Mouse (Mus musculus): ENCODE results near the gene Asic4. TPM values are rescaled to one million over a fixed set of nuclear protein-coding genes. Genes with fewer than 3 reads are reported as not detected.
A peak's percentile ranks its signal among the peaks of the same experiment; 100 is the strongest.

Gene Asic4
- polyA plus RNA-seq, 1 experiment from 2014 or later: 4.9 TPM

- Histone ChIP-seq H3K9ac (no peak overlapping the region), H3K4me3 (replicated peaks; ENCODE audit: low read length) (no peak overlapping the region), H3K27ac (no peak overlapping the region), H3K36me3 (replicated peaks; ENCODE audit: control insufficient read depth, insufficient read depth) (peaks cover 37% of the 10 kb centered on the region), H3K9me3 (ENCODE audit: control insufficient read depth, low read length) (no peaks in the 10 kb centered on the region), H3K4me2 (replicated peaks) (0 out of 2 replicates have a peak overlapping the region, but pooled peaks have one; percentile 3), H3K4me1 (replicated peaks; ENCODE audit: control insufficient read depth, insufficient read depth, low read length) (peaks cover 25% of the 10 kb centered on the region), H3K27me3 (ENCODE audit: control insufficient read depth, insufficient read depth, low read length) (0 out of 2 replicates have a peak, but pooled peaks cover 5% of the 10 kb centered on the region)
- WGBS: 88% methylated on average over 25 of the region's 25 CpGs
- DNase-seq (ENCODE audit: low spot score) (no peak), ATAC-seq (ENCODE audit: low FRiP score) (no peak)
These were observed 52.9 kb downstream of the Asic4 start for GRCm38 (mm10) chr1:75502945-75503650.

DNA sequence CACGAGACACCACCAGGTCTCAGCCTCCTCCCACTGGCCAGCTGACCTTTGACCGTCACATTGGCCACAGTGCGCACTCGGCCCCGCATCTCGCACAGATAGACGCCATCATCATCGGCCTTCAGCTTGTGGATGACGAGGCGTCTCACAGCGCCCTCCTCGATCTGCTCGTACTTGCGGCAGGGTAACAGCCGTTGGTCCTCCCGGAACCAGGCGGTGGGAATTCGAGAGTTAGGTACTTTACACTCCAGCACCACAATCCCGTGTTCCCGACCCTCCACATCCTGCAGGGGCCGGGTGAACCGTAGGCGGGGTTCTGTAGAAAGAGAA is 53.4 kb downstream of the Asic4 start:
- Histone ChIP-seq H3K9me3 (ENCODE audit: control insufficient read depth, low read length) (no peaks in the 10 kb centered on the region), H3K9ac (no peak overlapping the region), H3K4me1 (replicated peaks; ENCODE audit: control insufficient read depth, insufficient read depth, low read length) (peaks cover 25% of the 10 kb centered on the region), H3K4me2 (replicated peaks) (0 out of 2 replicates have a peak overlapping the region, but pooled peaks have one; percentile 3), H3K36me3 (replicated peaks; ENCODE audit: control insufficient read depth, insufficient read depth) (peaks cover 32% of the 10 kb centered on the region), H3K4me3 (replicated peaks; ENCODE audit: low read length) (no peak overlapping the region), H3K27me3 (ENCODE audit: control insufficient read depth, insufficient read depth, low read length) (0 out of 2 replicates have a peak, but pooled peaks cover 5% of the 10 kb centered on the region), H3K27ac (no peak overlapping the region)
- WGBS: 72% methylated on average over 23 of the region's 23 CpGs
- ATAC-seq (ENCODE audit: low FRiP score) (no peak), DNase-seq (ENCODE audit: low spot score) (no peak)

DNA sequence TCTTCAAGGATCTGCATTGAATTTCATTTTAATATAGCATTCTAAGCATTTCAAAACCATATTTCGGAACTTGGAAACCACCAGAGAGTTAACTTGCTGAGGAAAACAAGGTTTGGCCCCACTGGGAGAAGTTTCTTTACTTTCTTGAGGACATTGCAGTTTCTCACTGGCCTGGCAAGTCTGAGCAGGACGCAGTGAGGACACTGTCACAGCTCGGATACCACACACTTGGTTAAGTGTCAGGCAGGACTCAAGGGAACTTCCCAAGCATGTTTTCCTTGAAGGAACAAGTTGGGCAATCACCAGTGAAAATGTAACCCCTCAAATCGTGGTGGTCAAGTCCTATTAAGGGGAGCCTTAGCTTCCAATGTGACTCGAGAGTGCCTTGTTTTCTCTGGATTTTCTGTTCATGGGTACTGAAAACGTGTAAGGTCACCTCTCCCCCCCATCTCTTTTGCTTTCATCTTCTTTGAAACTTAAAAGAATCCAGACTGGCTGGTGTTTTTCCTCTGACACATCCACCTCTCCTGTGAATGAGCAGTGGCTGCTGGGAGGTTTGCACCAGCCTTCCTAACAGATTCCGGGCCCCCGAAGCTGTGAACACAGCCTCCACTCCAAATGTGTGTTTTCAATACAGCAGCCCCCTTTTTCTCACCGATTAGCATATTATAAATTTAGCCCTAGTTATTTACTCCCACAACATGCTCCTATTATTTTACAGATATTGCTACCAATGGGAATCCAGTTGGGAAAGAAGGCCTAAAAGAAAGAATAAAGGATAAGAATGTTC is 54.2 kb downstream of the Asic4 start:
- no peak for DNase-seq (ENCODE audit: low spot score)
- WGBS: 69% methylated on average over 9 of the region's 9 CpGs
- H3K9ac ChIP-seq: peak overlapping the region; percentile 89
- H3K27ac ChIP-seq: peak overlapping the region; percentile 95
- no peak for ATAC-seq (ENCODE audit: low FRiP score)
- H3K4me1 ChIP-seq (replicated peaks; ENCODE audit: control insufficient read depth, insufficient read depth, low read length): peaks cover 25% of the 10 kb centered on the region
- H3K9me3 ChIP-seq (ENCODE audit: control insufficient read depth, low read length): no peaks in the 10 kb centered on the region
- peak overlapping the region; percentile 91 for H3K4me2 ChIP-seq (replicated peaks)
- 0 out of 2 replicates have a peak, but pooled peaks cover 5% of the 10 kb centered on the region for H3K27me3 ChIP-seq (ENCODE audit: control insufficient read depth, insufficient read depth, low read length)
- H3K4me3 ChIP-seq (replicated peaks; ENCODE audit: low read length): peak overlapping the region; percentile 87
- peaks cover 23% of the 10 kb centered on the region; the same call in 1 of the 2 replicates for H3K36me3 ChIP-seq (replicated peaks; ENCODE audit: control insufficient read depth, insufficient read depth)

- peak overlapping the region; percentile 87 for H3K4me3 ChIP-seq (replicated peaks; ENCODE audit: low read length)
- 0 out of 2 replicates have a peak, but pooled peaks cover 5% of the 10 kb centered on the region for H3K27me3 ChIP-seq (ENCODE audit: control insufficient read depth, insufficient read depth, low read length)
- peak overlapping the region; percentile 89 for H3K9ac ChIP-seq
- ATAC-seq (ENCODE audit: low FRiP score) (peak; percentile 74), DNase-seq (ENCODE audit: low spot score) (peak; percentile 79)
- peaks cover 25% of the 10 kb centered on the region for H3K4me1 ChIP-seq (replicated peaks; ENCODE audit: control insufficient read depth, insufficient read depth, low read length)
- H3K4me2 ChIP-seq (replicated peaks): peak overlapping the region; percentile 91
- peaks cover 16% of the 10 kb centered on the region; the same call in 1 of the 2 replicates for H3K36me3 ChIP-seq (replicated peaks; ENCODE audit: control insufficient read depth, insufficient read depth)
- H3K9me3 ChIP-seq (ENCODE audit: control insufficient read depth, low read length): no peaks in the 10 kb centered on the region
- under 1% methylated on average over 78 of the region's 84 CpGs for WGBS
- H3K27ac ChIP-seq: peak overlapping the region; percentile 95
These were observed 55.1 kb downstream of the Asic4 start for GRCm38 (mm10) chr1:75505159-75505955.

DNA sequence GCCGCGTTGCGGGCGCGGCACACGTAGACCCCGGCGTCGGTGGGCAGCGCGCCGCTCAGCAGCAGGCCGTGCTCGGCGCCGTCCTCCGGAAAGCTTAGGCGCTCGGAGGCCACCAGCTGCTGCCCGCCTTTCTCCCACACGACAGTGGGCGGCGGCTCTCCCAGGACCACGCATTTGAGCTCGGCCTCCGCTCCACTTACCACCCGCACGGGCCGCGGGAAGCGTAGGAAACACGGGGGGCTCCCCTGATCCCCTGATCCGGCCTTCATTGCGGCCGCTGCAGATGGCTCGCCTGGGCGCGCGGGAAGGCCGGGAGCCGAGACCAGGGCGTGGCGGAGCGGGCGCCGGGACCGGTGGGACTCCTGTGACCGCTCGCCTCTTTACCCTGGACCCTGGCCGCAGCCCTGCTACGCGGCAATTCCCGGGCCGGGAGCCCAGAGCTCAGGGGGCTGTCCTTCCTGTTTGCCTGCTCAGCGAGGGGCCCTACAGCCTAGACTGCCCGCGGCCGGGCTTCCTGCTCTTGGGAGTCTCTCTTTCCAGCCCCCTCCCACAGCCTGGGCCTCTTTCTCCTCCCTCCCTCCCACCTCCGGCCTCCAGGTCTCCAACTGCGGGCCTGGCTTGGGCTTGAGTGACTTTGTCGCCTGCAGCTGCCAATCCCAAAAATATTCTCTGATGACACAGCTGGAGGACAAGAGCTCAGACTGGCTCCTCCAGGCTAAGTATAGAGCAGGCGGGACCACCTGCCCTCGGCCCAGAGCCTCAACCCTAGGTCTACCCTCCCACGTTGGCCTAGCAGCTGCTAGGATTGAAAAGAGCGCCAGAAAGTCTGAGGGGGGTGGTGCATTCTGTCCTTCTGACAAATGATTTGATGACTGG is 56.0 kb downstream of the Asic4 start, which contains the start of gene Obsl1:
Obsl1 (minus strand) TSS at position 497 of the 876 bp plus-strand sequence.
- WGBS: under 1% methylated on average over 52 of the region's 65 CpGs
- peak within 1 kb of the TSS; percentile 89 for H3K9ac ChIP-seq
- ATAC-seq (ENCODE audit: low FRiP score) (peak; percentile 73), DNase-seq (ENCODE audit: low spot score) (peak; percentile 59)
- peak within 1 kb of the TSS; percentile 91 for H3K4me2 ChIP-seq (replicated peaks)
- H3K4me3 ChIP-seq (replicated peaks; ENCODE audit: low read length): peak within 1 kb of the TSS; percentile 87
- peaks cover 25% of the 10 kb centered on the region for H3K4me1 ChIP-seq (replicated peaks; ENCODE audit: control insufficient read depth, insufficient read depth, low read length)
- peak within 1 kb of the TSS; percentile 95 for H3K27ac ChIP-seq
- H3K36me3 ChIP-seq (replicated peaks; ENCODE audit: control insufficient read depth, insufficient read depth): peaks cover 8% of the 10 kb centered on the region; the same call in 1 of the 2 replicates
- H3K27me3 ChIP-seq (ENCODE audit: control insufficient read depth, insufficient read depth, low read length): 0 out of 2 replicates have a peak, but pooled peaks cover 5% of the 10 kb centered on the region
- H3K9me3 ChIP-seq (ENCODE audit: control insufficient read depth, low read length): no peaks in the 10 kb centered on the region

DNA sequence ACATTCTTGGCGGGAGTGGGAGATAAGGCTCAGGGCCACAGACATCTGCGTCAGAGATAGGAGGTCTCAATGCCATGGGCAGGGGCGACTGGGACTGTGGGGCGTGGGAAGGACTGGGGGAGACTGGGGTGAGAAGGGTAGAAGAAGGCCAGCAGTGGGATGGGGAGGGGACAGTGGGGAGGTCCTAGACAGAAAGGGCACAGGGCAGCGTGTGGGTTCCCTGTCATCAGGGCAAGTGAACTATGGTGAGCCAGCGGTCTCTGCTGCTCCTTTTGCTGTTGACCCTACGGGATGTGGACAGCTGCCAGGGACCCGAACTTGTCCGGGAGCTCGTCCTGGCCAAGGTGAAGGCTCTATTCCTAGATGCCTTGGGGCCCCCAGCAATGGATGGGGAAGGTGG is 56.8 kb downstream of the Asic4 start, which contains the start of gene Inha:
Inha (plus strand) TSS at position 72 of the 400 bp plus-strand sequence.
- H3K9ac ChIP-seq: peak within 1 kb of the TSS; percentile 89
- no peak for ATAC-seq (ENCODE audit: low FRiP score)
- peak within 1 kb of the TSS; percentile 91 for H3K4me2 ChIP-seq (replicated peaks)
- WGBS: 71% methylated on average over 10 of the region's 10 CpGs
- no peak for DNase-seq (ENCODE audit: low spot score)
- H3K27me3 ChIP-seq (ENCODE audit: control insufficient read depth, insufficient read depth, low read length): 0 out of 2 replicates have a peak, but pooled peaks cover 5% of the 10 kb centered on the region
- H3K4me1 ChIP-seq (replicated peaks; ENCODE audit: control insufficient read depth, insufficient read depth, low read length): peaks cover 25% of the 10 kb centered on the region
- H3K36me3 ChIP-seq (replicated peaks; ENCODE audit: control insufficient read depth, insufficient read depth): no peaks in the 10 kb centered on the region
- peak within 1 kb of the TSS; percentile 95 for H3K27ac ChIP-seq
- no peaks in the 10 kb centered on the region for H3K9me3 ChIP-seq (ENCODE audit: control insufficient read depth, low read length)
- H3K4me3 ChIP-seq (replicated peaks; ENCODE audit: low read length): peak within 1 kb of the TSS; percentile 87

GRCm38 (mm10) chr1:75509586-75509985 is 59.4 kb downstream of the Asic4 start:
- DNase-seq (ENCODE audit: low spot score): no peak
- no peaks in the 10 kb centered on the region for H3K36me3 ChIP-seq (replicated peaks; ENCODE audit: control insufficient read depth, insufficient read depth)
- H3K4me2 ChIP-seq (replicated peaks): no peak overlapping the region
- no peak overlapping the region for H3K4me3 ChIP-seq (replicated peaks; ENCODE audit: low read length)
- no peak for ATAC-seq (ENCODE audit: low FRiP score)
- H3K9ac ChIP-seq: no peak overlapping the region
- peaks cover 17% of the 10 kb centered on the region for H3K4me1 ChIP-seq (replicated peaks; ENCODE audit: control insufficient read depth, insufficient read depth, low read length)
- 54% methylated on average over 20 of the region's 20 CpGs for WGBS
- H3K27me3 ChIP-seq (ENCODE audit: control insufficient read depth, insufficient read depth, low read length): no peaks in the 10 kb centered on the region
- H3K27ac ChIP-seq: no peak overlapping the region
- H3K9me3 ChIP-seq (ENCODE audit: control insufficient read depth, low read length): no peaks in the 10 kb centered on the region

DNA sequence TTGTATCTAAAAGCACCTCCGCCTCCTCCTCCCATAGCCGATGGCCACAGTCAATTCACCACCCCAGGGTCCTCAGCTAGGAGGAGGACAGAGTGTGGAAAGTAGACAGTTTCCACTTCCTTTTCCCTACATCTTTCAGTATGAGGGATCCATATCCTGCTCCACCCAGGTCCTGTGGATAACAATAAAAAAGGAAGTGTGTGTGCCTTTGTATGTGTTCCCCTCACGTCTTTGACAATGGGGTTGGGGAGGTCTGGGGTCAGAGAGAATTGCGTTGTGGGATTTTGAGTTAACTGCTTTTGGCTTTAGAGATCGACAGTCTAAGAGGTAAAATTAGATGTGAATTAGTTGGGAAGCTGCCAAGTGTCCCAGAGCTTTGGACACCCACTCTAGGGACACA is 59.9 kb downstream of the Asic4 start:
- no peak overlapping the region for H3K4me3 ChIP-seq (replicated peaks; ENCODE audit: low read length)
- ATAC-seq (ENCODE audit: low FRiP score): no peak
- DNase-seq (ENCODE audit: low spot score): no peak
- no peak overlapping the region for H3K4me2 ChIP-seq (replicated peaks)
- no peak overlapping the region for H3K27ac ChIP-seq
- no peak overlapping the region for H3K9ac ChIP-seq
- no peaks in the 10 kb centered on the region for H3K36me3 ChIP-seq (replicated peaks; ENCODE audit: control insufficient read depth, insufficient read depth)
- H3K27me3 ChIP-seq (ENCODE audit: control insufficient read depth, insufficient read depth, low read length): no peaks in the 10 kb centered on the region
- peaks cover 11% of the 10 kb centered on the region; the same call in 1 of the 2 replicates for H3K4me1 ChIP-seq (replicated peaks; ENCODE audit: control insufficient read depth, insufficient read depth, low read length)
- 74% methylated on average over 5 of the region's 5 CpGs for WGBS
- no peaks in the 10 kb centered on the region for H3K9me3 ChIP-seq (ENCODE audit: control insufficient read depth, low read length)

All from hindbrain, embryonic 14.5 days (tissue).